Mouse (Mus musculus) heart, postnatal 25 days (tissue): ENCODE results near the gene P2ry4. TPM values are rescaled to one million over a fixed set of nuclear protein-coding genes. Genes with fewer than 3 reads are reported as not detected.

ENCODE experiments used
- DNase-seq: peaks from one replicate; pipeline ENCODE4 v3.0.0; 2022; ENCODE audit warnings: low spot score
- intact Hi-C: fragments of 180-260 bp; cut with DNase I; formaldehyde crosslinking; loops from one replicate; pipeline ENCODE4 v1.15.1; 2025
- total RNA-seq, 2 experiments: library from RNA; stranded (reverse); gene quantifications; 2 replicates each; pipeline ENCODE4 v1.2.3; 2021

The P2ry4 gene
- total RNA-seq: not detected

DNA sequence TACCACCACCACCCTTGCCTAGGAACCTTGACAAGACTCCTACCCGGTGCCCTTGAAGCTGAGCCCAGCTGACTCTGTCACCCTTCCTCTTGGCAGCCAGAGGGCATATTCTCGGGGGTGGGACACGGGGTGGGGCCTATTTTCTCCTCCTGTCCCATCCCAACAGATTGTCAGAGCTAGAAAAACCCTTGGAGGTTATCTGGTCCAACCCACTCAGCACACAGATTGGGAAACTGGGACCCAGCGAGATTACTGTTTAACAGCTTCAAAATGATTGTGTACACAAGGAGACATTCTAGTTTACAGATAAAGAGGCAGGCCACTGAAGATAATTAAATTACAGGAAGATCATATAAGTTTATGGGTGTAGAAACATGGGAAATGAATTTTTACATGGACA is at the start of gene P2ry4:
Gene P2ry4 (minus strand): TSS at position 79 of the 400 bp plus-strand sequence.
- DNase-seq: no peak
- intact Hi-C loops: no loop called here

DNA sequence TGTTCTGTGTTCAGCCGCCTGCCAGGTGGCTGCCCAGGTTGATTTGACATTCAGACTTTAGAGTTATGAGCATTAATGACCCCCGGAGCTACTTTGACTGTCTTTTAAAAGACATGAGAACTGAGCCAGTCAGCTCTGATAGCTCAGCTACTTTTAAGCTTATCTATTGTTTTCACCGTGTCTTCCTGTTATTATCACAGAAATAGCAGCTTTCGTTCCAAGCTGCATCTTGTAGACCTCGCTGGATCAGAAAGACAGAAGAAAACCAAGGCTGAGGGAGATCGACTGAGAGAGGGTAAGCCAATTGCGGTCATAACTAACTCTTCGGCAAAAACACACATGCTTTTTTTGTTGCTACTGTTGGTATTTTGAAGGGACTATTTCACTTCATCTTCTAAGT is 43.8 kb upstream of the P2ry4 start:
- intact Hi-C loops: no loop called here
- DNase-seq: no peak

DNA sequence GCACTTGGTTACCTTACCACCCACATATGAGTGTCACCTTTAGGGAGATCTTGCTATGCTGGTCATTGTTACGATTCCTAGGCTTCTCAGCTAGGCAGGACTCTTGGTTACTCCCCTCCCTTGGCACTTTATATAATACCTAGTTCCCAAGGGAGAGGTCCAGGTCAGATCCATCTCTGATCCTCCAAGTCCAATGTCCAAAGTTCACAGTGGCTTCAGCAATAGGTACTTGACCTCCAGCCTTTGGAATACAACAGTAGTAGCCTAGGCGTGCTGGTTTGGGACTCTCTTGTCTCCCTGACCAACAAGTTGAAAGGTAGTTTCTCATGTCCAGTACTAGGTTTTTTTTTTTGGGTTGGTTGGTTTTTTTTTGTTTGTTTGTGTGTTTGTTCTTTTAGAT is 34.4 kb upstream of the P2ry4 start:
- DNase-seq: no peak
- intact Hi-C loops: no loop called here

DNA sequence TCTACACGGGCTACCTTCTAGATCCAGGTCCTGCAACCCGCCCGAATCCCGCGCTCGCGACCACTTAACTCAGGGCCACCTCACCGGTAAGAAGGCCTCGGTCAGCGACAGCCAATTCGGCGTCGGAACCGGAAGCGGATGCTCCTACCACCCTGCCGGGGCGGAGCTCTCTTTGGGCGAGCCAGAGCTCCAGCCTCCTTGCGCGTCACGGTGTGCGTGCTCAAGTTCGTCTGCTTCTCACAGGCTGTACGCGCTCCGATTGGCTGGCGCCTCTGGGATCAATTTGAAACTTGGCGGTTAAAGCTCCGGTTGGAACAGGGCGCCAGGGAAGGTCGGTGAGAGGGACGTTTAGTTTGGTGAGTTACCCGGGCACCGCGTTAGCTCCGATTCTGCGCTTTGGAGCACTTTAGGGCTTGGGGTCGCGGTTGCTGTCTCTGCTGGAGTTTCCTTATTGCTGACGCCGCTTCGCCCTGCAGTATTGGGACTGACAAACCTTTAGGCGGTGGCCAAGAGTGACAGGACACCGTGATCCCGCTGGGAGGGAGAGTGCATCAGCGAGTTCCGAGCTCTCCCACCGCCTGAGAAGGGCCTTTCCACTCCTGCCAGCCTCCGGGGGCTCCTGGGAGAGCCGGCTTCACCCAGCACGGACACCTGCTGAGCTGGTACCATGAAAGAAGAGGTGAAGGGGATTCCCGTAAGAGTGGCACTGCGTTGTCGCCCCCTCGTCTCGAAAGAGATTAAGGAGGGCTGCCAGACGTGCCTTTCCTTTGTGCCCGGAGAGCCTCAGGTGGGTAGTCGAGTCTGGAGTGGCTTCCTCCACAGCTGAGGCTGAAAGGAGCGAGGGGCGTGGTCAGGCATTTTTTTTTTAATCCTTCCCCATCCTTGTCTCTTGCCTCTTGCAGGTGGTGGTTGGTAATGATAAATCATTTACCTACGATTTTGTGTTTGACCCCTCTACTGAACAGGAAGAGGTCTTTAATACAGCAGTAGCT is 31.4 kb upstream of the P2ry4 start, which contains the start of gene Pdzd11:
Gene Pdzd11 (minus strand): TSS at position 767 of the 992 bp plus-strand sequence.
- intact Hi-C loops: no loop called here
- peak; percentile 86 for DNase-seq

DNA sequence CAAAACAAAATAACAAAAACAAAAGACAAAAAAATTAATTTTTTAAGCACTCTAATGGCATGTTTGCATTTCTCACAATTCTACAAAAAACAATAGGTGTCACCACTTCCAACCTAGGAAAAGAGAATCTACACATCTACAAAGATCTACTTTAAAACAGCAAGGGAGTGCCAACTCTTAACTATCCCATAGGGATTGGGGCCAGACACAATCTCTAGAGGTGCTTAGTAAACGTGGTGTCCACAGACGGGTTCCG is 30.8 kb upstream of the P2ry4 start, which contains the start of gene Kif4:
Gene Kif4 (plus strand): TSS at position 192 of the 256 bp plus-strand sequence.
- intact Hi-C loops: no loop called here
- no peak for DNase-seq

DNA sequence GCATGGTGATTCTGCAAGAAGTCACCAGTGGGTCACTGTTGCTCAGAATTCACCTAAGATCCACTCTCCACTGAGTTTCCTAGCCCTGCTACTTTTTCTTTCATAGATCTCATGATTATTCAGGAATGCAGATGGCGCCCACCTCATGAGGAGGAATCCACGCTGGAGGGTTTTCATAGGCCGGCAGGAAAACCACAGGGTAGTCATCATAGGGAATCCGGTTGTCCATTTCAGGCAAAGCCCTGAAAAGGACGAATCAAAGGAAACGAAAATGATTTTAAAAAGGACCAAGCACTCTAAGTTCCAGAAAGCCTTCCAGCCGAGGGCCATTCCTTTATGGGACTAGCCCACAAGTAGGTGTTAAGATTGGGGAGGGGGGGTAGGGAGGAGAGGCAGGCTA is 30.5 kb upstream of the P2ry4 start:
- no peak for DNase-seq
- intact Hi-C loops: no loop called here

DNA sequence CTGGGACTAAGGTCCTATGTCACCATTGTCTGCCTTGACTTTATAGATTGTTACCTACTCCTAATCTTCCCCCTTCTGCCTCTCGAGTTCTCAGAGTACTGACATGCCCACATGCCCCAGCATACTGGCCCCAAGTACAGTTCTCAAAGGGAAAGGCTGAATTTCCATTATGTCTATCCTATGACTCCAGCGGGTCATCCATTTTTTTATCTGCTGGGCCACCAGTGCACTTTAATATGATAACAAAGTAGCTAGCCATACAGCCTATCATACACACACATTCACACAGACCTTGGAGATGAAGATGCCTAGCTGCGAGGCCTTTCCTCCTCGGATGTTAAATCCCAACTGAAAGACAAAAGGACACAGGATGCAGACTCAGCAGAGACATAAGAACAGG is 29.6 kb upstream of the P2ry4 start:
- intact Hi-C loops: no loop called here
- DNase-seq: no peak

DNA sequence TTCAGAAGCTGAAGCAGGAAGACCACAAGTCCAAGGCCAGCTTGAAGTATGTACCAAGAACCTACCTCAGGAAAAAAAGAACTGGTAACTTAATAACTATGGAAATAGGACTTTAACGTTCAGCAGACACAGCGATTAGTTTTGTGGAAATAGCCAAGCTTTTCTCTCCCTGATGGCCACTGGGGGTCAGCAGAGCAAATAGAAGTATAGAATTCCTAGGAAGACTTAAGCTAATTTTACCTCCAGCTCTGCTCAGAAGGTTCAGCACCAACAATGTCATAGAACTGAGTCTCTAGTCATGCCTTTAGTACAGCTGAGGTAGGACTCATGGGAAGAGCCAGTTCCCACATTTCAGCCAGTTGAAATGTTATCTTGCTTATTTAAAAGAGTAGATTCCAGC is 26.7 kb upstream of the P2ry4 start:
- DNase-seq: no peak

DNA sequence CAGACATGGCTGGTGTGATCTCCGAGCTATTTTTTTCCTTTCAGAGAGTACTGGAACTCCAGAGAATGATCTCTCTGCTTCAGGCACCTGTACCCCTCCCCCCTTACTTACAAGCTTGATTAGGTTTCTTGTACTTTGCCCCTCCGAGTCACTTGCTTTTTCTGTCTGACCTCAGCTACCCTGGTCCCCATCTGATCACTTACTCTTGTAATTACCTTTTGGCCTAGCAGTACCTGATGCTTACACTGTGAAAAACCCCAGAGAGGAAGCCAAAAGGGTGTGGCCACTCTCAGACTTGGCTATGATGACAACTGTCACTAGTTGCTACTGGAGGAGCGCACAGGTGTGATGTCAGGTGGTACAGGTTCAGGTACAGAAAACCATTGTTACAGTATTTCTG is 23.8 kb upstream of the P2ry4 start:
- intact Hi-C loops: no loop called here
- DNase-seq: no peak

More for the DNA sequence above, 26.7 kb upstream of the P2ry4 start:
- intact Hi-C loops: loop anchor here (1.0 kb wide), 1 partner anchor 117 kb away; no protein-coding TSS in a partner anchor

DNA sequence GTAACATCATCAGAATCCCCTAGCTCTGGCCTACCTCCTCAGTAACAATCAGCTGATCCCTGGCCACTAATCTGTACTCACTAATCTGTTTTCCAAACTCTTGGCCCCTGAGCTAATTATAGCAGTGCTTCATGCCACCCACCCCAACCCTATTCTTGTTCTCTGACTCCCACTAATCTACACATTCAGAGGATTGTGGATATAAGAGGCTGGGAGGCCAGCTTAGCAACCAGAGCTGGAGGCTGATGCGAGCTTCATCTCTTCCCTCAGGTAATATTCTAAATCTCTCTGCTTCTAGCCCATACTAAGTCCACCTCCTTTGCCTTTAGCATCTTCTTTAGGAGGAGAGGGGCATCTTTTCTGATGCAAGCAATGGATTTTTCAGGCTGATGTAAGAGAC is 10.6 kb upstream of the P2ry4 start, which contains the start of gene Arr3:
Gene Arr3 (plus strand): TSS at position 184 of the 400 bp plus-strand sequence.
- intact Hi-C loops: no loop called here
- DNase-seq: no peak

DNA sequence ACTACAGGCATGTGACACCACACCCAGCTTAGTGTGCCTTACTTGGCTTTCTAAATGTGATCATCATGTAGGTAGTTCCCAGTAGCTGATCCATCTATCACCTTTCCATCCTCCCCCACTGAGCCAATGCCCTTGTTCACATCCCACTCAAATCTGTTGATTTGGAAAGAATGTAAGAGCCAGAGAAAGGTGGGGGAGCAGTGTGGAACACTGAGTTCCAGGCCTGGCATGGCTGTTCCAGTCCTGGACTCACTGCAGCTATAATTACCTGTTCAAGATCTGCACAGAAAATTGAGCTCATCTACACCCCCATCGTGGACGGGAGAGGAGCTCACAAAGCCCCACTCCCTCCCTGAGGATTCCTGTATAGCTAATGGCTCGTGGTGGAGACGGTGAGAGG is 5.1 kb upstream of the P2ry4 start:
- intact Hi-C loops: no loop called here
- DNase-seq: no peak

DNA sequence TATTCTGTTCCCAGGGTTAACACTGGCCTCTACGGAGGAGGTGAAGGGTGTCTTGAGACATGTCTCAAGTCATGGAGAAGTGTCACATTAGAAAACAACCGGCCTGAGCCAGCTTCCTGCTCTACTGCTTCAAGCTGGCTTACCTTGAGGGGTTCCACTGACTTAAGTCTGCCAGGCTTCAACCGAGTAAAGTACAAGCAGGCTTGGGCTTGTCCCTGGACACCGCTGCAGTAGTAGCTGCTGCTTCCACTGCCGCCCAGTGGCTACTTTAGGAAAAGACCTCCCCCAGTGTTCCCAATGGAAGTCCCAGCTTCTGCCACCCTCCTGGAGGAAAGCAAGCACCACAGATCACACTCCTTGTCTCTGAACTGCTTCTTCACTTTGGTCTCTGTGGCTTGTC is 2.8 kb upstream of the P2ry4 start:
- intact Hi-C loops: no loop called here
- no peak for DNase-seq

DNA sequence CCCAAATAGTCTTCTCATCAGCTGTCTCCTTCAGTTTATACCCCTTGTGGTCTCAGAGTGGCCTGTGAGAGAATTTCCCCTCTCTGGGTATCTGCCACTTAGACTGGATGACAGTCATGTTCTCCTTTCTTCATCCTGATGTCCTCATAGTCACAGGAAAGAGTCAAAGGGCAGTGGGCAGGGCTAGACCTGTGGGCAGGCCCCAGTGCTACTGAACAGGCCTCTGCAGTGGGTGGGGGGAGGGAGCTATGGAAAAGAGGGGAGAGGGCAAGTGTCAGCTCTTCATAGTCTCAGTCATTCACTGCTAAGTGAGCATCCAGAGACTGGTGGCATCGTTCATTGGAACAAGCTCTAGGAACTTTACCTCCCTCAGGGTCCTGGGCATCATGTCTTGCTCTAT is 22.7 kb downstream of the P2ry4 start, which contains the start of gene Awat1:
Gene Awat1 (plus strand): TSS at position 301 of the 400 bp plus-strand sequence.
- no peak for DNase-seq
- intact Hi-C loops: no loop called here

DNA sequence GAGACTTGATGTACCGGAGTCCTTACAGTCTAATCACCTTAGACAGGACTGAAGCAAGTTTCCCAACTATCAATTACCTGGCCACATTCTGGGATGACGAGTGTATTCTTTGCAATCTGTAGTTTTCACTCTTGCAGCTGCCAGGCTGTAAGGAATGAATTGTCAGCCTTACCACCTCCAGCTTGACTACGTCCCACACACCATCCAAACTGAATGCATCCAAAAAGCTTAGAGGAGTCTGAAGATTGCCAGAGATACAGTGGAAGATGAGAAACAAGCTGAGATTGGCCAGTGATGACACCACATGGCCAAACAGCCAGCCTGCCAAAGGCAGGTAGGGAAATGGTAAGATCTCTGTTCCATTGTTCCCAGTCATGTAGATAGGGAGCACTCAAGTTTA is 29.0 kb downstream of the P2ry4 start:
- intact Hi-C loops: no loop called here
- DNase-seq: no peak

DNA sequence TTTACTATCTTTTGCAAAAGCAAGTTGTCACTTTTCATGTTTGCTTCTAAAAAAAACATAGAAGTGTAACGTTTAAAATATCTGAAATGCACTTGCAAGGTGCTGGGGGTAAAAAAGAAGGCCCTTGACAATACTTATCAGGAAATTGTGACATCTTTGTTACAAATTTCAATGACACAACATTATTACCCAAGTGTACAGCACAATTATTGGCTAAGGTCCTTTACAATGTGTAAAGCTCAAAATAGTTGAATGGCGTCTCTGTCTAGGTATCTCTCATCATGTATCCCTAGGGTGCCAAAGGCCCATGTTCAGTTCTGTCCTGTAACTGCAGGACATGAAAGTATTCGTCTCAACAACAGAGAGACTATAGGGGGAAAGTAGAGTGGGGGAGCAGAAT is 38.6 kb downstream of the P2ry4 start:
- no peak for DNase-seq
- intact Hi-C loops: no loop called here

Other genes with a start within 250 kb of the P2ry4 start
- not detected for gene Otud6a, start 165.9 kb downstream of the P2ry4 start, total RNA-seq
- not detected for gene Awat2, start 152.2 kb downstream of the P2ry4 start, total RNA-seq
- gene Igbp1, start 100.6 kb downstream of the P2ry4 start, total RNA-seq: 10 to 100 TPM; 37.5 to 39.7 TPM
- not detected for gene Dgat2l6, start 70.0 kb downstream of the P2ry4 start, total RNA-seq
- not detected for gene Awat1, start 22.6 kb downstream of the P2ry4 start, total RNA-seq
- not detected for gene Arr3, start 10.6 kb upstream of the P2ry4 start, total RNA-seq
- gene Kif4, start 30.9 kb upstream of the P2ry4 start, total RNA-seq: under 1 TPM; 0.55 to 0.59 TPM
- gene Pdzd11, start 31.7 kb upstream of the P2ry4 start, total RNA-seq: 10 to 100 TPM; 25.9 to 27.1 TPM
- not detected for gene Gdpd2, start 135.0 kb upstream of the P2ry4 start, total RNA-seq
- gene Dlg3, start 172.9 kb upstream of the P2ry4 start, total RNA-seq: 1 to 10 TPM; 3.2 to 3.4 TPM